Mouse (Mus musculus): Measurements from ENCODE around the gene Dut.
A peak's percentile ranks its signal among the peaks of the same experiment; 100 is the strongest.

Gene Dut

DNA sequence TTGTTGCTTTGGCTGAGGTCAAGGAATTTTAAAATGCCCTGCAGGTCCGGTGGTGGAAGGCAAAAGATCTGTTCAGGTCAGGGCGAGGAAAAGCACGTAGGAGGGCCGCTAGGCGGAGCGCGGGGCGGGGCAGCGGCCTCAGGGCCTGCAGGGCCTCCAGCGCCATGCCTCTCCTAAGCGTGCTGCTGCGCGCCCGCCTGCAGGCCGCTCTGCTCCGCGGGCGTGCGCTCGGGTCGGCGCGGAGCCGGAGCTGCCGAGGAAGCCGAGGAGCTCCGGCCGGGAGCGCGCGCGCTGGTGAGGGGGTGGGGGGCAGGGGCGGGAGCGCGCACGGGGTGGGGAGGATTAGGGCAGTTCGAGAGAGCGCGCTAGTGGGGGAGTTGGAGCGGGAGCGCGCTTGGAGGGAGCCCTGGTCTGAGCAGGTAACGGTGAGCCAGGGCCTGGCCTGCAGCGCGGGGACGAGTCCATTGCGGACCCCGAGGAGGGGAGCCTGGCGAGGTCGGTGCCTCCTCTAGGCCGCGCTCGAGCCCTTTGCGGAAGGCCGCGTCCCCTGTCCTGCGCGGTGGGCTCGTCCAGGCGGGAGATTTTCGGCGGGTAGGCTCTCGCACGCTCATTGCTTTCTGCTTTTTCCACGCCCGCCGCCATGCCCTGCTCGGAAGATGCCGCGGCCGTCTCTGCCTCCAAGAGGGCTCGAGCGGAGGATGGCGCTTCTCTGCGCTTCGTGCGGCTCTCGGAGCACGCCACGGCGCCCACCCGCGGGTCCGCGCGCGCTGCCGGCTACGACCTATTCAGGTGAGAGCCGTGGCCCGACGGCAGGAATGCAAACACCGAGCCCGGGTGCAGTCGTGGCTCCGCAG, at the start of gene Dut:
TSS of gene Dut (plus strand) at position 83 of the 854 bp plus-strand sequence.
- DNase-seq (ENCODE audit: low spot score in 2 of 2): peak; percentile 93 to 97

GRCm38 (mm10) chr2:125208894-125209596, 37.9 kb upstream of the Dut start:
- no peak for DNase-seq (ENCODE audit: low spot score in 2 of 2)

- DNase-seq (ENCODE audit: low spot score in 2 of 2): no peak
These were observed 35.0 kb upstream of the Dut start for GRCm38 (mm10) chr2:125211831-125212510.

GRCm38 (mm10) chr2:125214592-125214991, 32.4 kb upstream of the Dut start:
- DNase-seq (ENCODE audit: low spot score in 2 of 2): peak; percentile 12 to 63

- no peak for DNase-seq (ENCODE audit: low spot score in 2 of 2)
These were observed 29.7 kb upstream of the Dut start for GRCm38 (mm10) chr2:125217286-125217685.

- no peak for DNase-seq (ENCODE audit: low spot score in 2 of 2)
These were observed 28.4 kb upstream of the Dut start for GRCm38 (mm10) chr2:125218566-125218965.

- DNase-seq (ENCODE audit: low spot score in 2 of 2): no peak
These were observed 27.7 kb upstream of the Dut start for GRCm38 (mm10) chr2:125219268-125219667.

- DNase-seq (ENCODE audit: low spot score in 2 of 2): no peak
These were observed 25.3 kb upstream of the Dut start for GRCm38 (mm10) chr2:125221673-125222072.

- DNase-seq (ENCODE audit: low spot score in 2 of 2): no peak
These were observed 18.2 kb upstream of the Dut start for GRCm38 (mm10) chr2:125228472-125229409.

GRCm38 (mm10) chr2:125232183-125232582, 14.8 kb upstream of the Dut start:
- no peak for DNase-seq (ENCODE audit: low spot score in 2 of 2)

DNA sequence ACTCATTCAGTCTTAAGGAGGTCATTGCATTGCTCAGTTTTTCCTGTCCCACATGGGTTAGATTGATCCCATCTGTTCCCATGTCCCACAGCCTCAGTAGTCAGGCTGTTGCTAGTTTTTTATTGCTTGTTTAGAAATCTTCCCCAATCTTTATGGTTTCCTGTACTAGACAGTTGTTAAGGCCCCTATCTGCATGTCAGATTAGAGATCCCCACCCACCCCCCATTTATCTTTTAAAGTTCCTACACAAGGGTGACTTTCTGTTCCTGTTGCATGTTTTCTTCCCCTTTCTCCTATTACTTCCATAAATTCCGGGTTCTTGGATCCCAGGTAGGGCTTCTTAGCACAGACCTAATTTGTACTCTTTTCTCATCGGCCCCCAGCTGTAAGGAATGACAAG, 13.5 kb upstream of the Dut start:
- no peak for DNase-seq (ENCODE audit: low spot score in 2 of 2)

- DNase-seq (ENCODE audit: low spot score in 2 of 2): no peak
These were observed 12.9 kb upstream of the Dut start for GRCm38 (mm10) chr2:125234049-125234448.

GRCm38 (mm10) chr2:125245545-125246285, 1.3 kb upstream of the Dut start:
- no peak for DNase-seq (ENCODE audit: low spot score in 2 of 2)

DNA sequence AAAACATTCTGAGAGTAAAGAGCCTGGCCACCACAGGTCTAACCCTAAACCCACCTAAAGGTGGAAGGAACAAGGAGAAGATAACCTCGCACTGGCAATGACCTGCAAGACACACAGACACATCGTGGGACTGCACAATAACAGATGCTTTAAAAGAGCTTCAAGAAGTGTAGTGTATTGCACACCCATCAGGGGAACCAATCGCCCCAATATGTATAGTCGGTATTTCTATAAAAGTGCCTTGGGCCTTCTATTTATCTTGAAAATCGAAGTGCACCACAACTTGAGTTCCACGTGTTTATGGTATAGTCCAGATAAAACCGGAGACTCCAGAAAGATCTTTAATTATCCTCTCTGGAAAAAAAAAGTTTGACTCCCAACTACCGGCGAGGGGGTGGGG, 321 bp upstream of the Dut start:
- DNase-seq (ENCODE audit: low spot score in 2 of 2): no peak

DNA sequence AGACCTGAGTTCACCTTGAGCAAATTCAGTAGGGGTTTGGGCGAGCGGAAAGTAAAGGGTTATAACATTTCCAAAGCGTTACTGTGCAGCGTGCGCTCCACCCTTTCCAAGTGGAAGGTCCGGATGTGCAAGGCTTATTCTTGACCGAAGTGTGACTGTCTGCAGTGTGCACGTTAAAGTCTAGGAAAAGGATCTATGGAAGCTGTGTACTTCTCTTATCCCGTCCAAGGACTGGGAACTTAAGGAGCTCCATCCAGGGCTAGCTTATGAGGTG, 909 bp downstream of the Dut start:
- no peak for DNase-seq (ENCODE audit: low spot score in 2 of 2)

- no peak for DNase-seq (ENCODE audit: low spot score in 2 of 2)
These were observed 1.3 kb downstream of the Dut start for GRCm38 (mm10) chr2:125248256-125248655.

DNA sequence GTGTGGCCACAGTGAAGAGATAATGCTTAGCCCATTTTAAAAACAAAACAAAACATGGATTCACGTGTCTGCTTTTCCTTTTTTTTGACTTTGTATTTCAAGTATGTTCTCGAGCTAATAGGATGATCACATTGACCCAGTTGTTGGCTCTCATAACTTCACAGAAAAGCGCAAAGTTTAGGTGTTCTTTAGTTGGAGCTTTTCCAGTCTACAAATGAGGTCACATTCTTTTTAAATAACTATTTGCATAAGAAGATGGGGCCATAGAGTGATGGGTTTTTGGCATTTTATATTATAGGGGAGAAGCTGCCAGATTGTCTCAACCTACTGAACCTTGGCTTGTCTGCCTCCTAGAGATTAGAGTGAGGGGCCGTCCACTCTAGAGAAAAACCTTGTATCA, 2.3 kb downstream of the Dut start:
- no peak for DNase-seq (ENCODE audit: low spot score in 2 of 2)

DNA sequence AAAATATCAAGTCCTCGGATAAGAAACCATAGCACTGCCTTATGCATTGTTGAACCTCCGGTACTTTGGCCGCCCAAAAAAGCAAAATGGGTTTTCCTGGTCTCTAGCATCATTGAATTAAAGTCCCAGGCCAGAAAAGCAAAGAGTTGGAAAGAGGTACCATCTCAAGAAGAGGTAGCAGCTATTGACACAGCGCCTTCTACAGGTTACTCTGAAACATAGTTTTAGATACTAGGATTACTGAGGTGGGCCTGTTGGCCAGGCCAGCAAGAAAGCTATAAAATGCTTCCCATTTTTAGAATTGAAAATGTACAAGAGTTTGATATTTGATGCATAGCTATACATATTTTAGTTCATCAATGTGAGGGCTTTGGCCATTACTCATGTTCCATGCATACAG, 2.9 kb downstream of the Dut start:
- DNase-seq (ENCODE audit: low spot score in 2 of 2): peak in 1 of 2 experiments; percentile 28

- DNase-seq (ENCODE audit: low spot score in 2 of 2): peak in 1 of 2 experiments; percentile 16
These were observed 4.8 kb downstream of the Dut start for GRCm38 (mm10) chr2:125251781-125252180.

- DNase-seq (ENCODE audit: low spot score in 2 of 2): peak; percentile 29 to 50
These were observed 5.3 kb downstream of the Dut start for GRCm38 (mm10) chr2:125252275-125252674.

DNA sequence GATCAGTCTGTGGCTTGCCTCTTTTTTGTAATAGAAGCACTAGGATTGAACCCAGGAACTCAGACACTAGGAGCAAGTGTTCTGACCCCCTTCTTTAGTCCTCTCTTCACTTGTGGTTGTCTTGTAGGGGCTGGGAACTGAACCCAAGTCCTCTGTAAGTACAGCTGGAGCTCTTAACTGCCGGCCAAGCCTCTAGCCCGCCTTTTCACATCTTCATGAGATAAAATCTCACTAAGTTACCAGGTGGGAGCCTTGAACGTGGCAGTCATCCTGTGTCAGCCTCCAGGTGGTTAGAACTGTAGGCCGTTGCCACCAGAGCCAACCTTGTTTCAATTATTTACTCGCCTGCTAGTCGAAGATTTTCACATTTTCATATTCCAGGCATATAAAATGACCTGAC, 6.7 kb downstream of the Dut start:
- peak; percentile 13 to 18 for DNase-seq (ENCODE audit: low spot score in 2 of 2)

Data from thymus, postnatal 10 days (tissue).